Mouse (Mus musculus) neural tube, embryonic 11.5 days (tissue): ENCODE measurements around the gene Prdm16. TPM values are rescaled to one million over a fixed set of nuclear protein-coding genes. Genes with fewer than 3 reads are reported as not detected.
A peak's percentile ranks its signal among the peaks of the same experiment; 100 is the strongest.

Experiments
- ATAC-seq: fragments of 200-750 bp; cut with Nextera tagmentation; 2 replicates; pipeline ENCODE4 v1.8.0; 2017; ENCODE audit warnings: moderate number of reproducible peaks, mild to moderate bottlenecking, moderate TSS enrichment, moderate library complexity; ENCODE audit not compliant: insufficient read depth, low FRiP score, low TSS enrichment
- DNase-seq: peaks from one replicate; pipeline ENCODE4 v3.0.0-alpha.2; 2015; ENCODE audit warnings: low spot score
- H3K27ac ChIP-seq: fragments of 300-500 bp; sonication (generic); 2 replicates; pipeline ENCODE4 v1.5.1; 2014; ENCODE audit warnings: low read depth, mild to moderate bottlenecking, low read length
- H3K27me3 ChIP-seq: fragments of 300-500 bp; sonication (generic); 2 replicates; pipeline ENCODE4 v1.6.1; 2014; ENCODE audit warnings: mild to moderate bottlenecking, low read length, mixed read lengths; ENCODE audit not compliant: control insufficient read depth, insufficient read depth
- H3K36me3 ChIP-seq: fragments of 300-500 bp; sonication (generic); 2 replicates; pipeline ENCODE4 v1.6.1; 2014; ENCODE audit warnings: mild to moderate bottlenecking, low read length, moderate library complexity, mixed read lengths; ENCODE audit not compliant: control insufficient read depth, insufficient read depth
- H3K4me1 ChIP-seq: fragments of 300-500 bp; sonication (generic); 2 replicates; pipeline ENCODE4 v1.6.1; 2014; ENCODE audit warnings: low read length, mixed read lengths; ENCODE audit not compliant: control insufficient read depth, insufficient read depth
- H3K4me2 ChIP-seq: fragments of 300-500 bp; sonication (generic); 2 replicates; pipeline ENCODE4 v1.6.1; 2014; ENCODE audit warnings: low read depth, mild to moderate bottlenecking, moderate library complexity
- H3K4me3 ChIP-seq: fragments of 300-500 bp; sonication (generic); 2 replicates; pipeline ENCODE4 v1.5.1; 2014; ENCODE audit warnings: low read depth, low read length
- H3K9ac ChIP-seq: fragments of 300-500 bp; sonication (generic); 2 replicates; pipeline ENCODE4 v1.6.1; 2014; ENCODE audit warnings: mild to moderate bottlenecking, low read length
- H3K9me3 ChIP-seq: fragments of 300-500 bp; sonication (generic); 2 replicates; pipeline ENCODE4 v1.6.1; 2016; ENCODE audit warnings: low read length; ENCODE audit not compliant: control insufficient read depth
- WGBS: fragments of 180-500 bp; shearing (Covaris S2); extraction: QIAGEN DNeasy Blood & Tissue Kit; methylation state at CpG from one replicate; pipeline ENCODE4 v1.1.7; 2014; 5-methylcytosine and 5-hydroxymethylcytosine counted together
- polyA plus RNA-seq: library from polyadenylated mRNA; unstranded; fragments of >200 nt; fragmentation: Nextera tagmentation; extraction: Ambion mirVana; gene quantifications from 2 replicates; pipeline ENCODE4 v1.2.1, GENCODE M21; 2014

Gene Prdm16
- polyA plus RNA-seq, 1 experiment from 2014 or later: 10.9 TPM

- Histone ChIP-seq H3K27me3 (0 out of 2 replicates have a peak, but pooled peaks cover 3% of the 10 kb centered on the region), H3K9me3 (no peaks in the 10 kb centered on the region), H3K27ac (peak within 1 kb of the TSS; percentile 4), H3K4me1 (peaks cover 46% of the 10 kb centered on the region), H3K4me2 (peak within 1 kb of the TSS; percentile 18), H3K9ac (peak within 1 kb of the TSS; percentile 2; the same call in 1 of the 2 replicates), H3K4me3 (no peak within 1 kb of the TSS), H3K36me3 (no peaks in the 10 kb centered on the region)
- 50% methylated on average over 12 of the region's 12 CpGs for WGBS
- ATAC-seq: peak; percentile 39; the same call in 1 of the 2 replicates
- no peak for DNase-seq
Measured at GRCm38 (mm10) chr4:154335761-154336160, 300.9 kb downstream of the Prdm16 start, which contains the start of gene B230104I21Rik. TSS of gene B230104I21Rik (plus strand) at chr4:154336127.

GRCm38 (mm10) chr4:154334699-154335402, 301.8 kb downstream of the Prdm16 start:
- Histone ChIP-seq H3K27ac (no peak overlapping the region), H3K9ac (no peak overlapping the region), H3K4me2 (peak overlapping the region; percentile 18), H3K4me1 (peaks cover 55% of the 10 kb centered on the region), H3K4me3 (no peak overlapping the region), H3K9me3 (no peaks in the 10 kb centered on the region), H3K27me3 (0 out of 2 replicates have a peak, but pooled peaks cover 4% of the 10 kb centered on the region), H3K36me3 (no peaks in the 10 kb centered on the region)
- no peak for ATAC-seq
- DNase-seq: peak; percentile 57
- 61% methylated on average over 46 of the region's 48 CpGs for WGBS

DNA sequence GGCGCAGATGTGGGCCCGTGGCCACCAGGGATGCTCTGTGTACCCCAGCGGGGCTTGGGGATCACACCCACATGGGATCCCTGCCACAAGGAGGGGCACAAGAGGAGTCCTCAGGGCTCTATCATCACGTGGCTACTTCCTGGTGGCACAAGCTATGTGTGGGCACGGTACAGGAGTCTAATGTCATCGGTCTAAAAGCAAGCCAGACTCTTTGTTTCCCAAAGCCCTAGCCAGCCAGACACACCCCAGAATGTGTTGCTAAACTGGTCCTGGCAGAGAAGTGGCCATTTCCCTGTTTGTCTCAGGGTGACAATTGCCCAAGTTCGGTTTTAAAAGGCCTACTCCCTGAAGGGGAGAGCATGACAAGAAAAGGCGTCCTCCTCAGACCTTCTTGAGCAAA, 303.4 kb downstream of the Prdm16 start:
- H3K36me3 ChIP-seq: no peaks in the 10 kb centered on the region
- peaks cover 63% of the 10 kb centered on the region for H3K4me1 ChIP-seq
- peaks cover 8% of the 10 kb centered on the region; the same call in 1 of the 2 replicates for H3K27me3 ChIP-seq
- H3K4me3 ChIP-seq: no peak overlapping the region
- WGBS: 51% methylated on average over 8 of the region's 8 CpGs
- H3K9me3 ChIP-seq: no peaks in the 10 kb centered on the region
- DNase-seq (no peak), ATAC-seq (0 out of 2 replicates have a peak, but pooled peaks have one; percentile 11)
- H3K27ac ChIP-seq: peak overlapping the region; percentile 51; the same call in 1 of the 2 replicates
- no peak overlapping the region for H3K9ac ChIP-seq
- H3K4me2 ChIP-seq: no peak overlapping the region

GRCm38 (mm10) chr4:154331271-154331670, 305.4 kb downstream of the Prdm16 start:
- Histone ChIP-seq H3K9ac (peak overlapping the region; percentile 42), H3K27me3 (peaks cover 10% of the 10 kb centered on the region; the same call in 1 of the 2 replicates), H3K4me3 (no peak overlapping the region), H3K4me1 (peaks cover 63% of the 10 kb centered on the region), H3K9me3 (no peaks in the 10 kb centered on the region), H3K27ac (peak overlapping the region; percentile 82), H3K4me2 (peak overlapping the region; percentile 10; the same call in 1 of the 2 replicates), H3K36me3 (no peaks in the 10 kb centered on the region)
- 13% methylated on average over 12 of the region's 12 CpGs for WGBS
- DNase-seq: peak; percentile 68
- peak; percentile 46 for ATAC-seq

DNA sequence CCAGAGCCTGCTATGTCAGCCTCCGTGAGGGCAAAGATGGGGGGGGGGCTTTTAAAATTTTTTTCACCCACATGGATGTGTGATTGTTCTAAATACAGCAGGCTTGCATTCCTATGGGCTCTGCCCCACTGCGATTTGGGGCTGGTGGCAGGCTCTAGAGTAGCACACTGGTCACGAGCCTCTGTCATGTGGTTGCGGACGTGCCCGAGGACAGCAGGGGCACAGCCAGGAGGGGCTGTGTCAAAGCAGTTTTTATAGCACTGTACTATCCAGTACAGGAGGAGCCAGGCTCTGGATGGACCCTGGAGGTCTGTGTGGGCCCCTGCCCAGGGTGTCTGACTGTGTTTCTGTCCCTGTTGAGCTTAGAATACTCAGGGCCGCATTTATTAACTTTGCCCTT, 306.7 kb downstream of the Prdm16 start:
- Histone ChIP-seq H3K9me3 (no peaks in the 10 kb centered on the region), H3K36me3 (no peaks in the 10 kb centered on the region), H3K9ac (no peak overlapping the region), H3K4me1 (peaks cover 52% of the 10 kb centered on the region), H3K4me3 (no peak overlapping the region), H3K4me2 (no peak overlapping the region), H3K27me3 (peaks cover 10% of the 10 kb centered on the region; the same call in 1 of the 2 replicates), H3K27ac (no peak overlapping the region; the same call in 1 of the 2 replicates)
- ATAC-seq (no peak), DNase-seq (no peak)
- 78% methylated on average over 7 of the region's 7 CpGs for WGBS

- H3K4me1 ChIP-seq: peaks cover 45% of the 10 kb centered on the region
- H3K4me2 ChIP-seq: no peak overlapping the region
- ATAC-seq (peak; percentile 53; the same call in 1 of the 2 replicates), DNase-seq (peak; percentile 83)
- 4% methylated on average over 6 of the region's 6 CpGs for WGBS
- no peak overlapping the region for H3K9ac ChIP-seq
- peaks cover 10% of the 10 kb centered on the region; the same call in 1 of the 2 replicates for H3K27me3 ChIP-seq
- no peak overlapping the region for H3K27ac ChIP-seq
- H3K4me3 ChIP-seq: no peak overlapping the region
- H3K9me3 ChIP-seq: no peaks in the 10 kb centered on the region
- H3K36me3 ChIP-seq: no peaks in the 10 kb centered on the region
Measured at GRCm38 (mm10) chr4:154328836-154329235, 307.8 kb downstream of the Prdm16 start.

DNA sequence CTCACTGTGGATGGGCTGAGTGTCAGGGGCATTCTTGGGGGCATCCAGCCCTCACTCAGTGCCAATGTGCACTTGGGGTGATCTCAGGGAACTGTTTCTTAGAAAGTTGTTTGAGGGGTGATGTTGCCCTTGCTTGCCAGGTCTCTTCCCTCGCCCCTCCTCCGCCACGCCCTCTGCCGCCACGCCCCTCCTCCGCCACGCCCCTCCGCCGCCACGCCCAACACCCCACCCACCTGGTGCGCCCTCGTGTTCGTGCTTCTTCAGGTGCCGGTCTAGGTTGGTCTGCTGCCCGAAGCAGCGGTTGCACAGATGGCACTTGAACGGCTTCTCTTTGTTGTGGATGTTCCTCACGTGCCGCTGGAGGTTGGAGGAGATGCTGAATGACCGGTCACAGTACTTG, 308.2 kb downstream of the Prdm16 start:
- ATAC-seq (no peak), DNase-seq (no peak)
- H3K4me1 ChIP-seq: peaks cover 40% of the 10 kb centered on the region
- H3K36me3 ChIP-seq: no peaks in the 10 kb centered on the region
- H3K9me3 ChIP-seq: no peaks in the 10 kb centered on the region
- H3K4me2 ChIP-seq: no peak overlapping the region
- no peak overlapping the region for H3K27ac ChIP-seq
- WGBS: 9% methylated on average over 10 of the region's 20 CpGs
- H3K4me3 ChIP-seq: no peak overlapping the region
- H3K9ac ChIP-seq: no peak overlapping the region
- H3K27me3 ChIP-seq: peaks cover 10% of the 10 kb centered on the region; the same call in 1 of the 2 replicates

- ATAC-seq (no peak), DNase-seq (no peak)
- WGBS: 50% methylated on average over 4 of the region's 4 CpGs
- Histone ChIP-seq H3K9me3 (no peaks in the 10 kb centered on the region), H3K27ac (no peak overlapping the region), H3K4me3 (no peak overlapping the region), H3K36me3 (no peaks in the 10 kb centered on the region), H3K4me1 (peaks cover 13% of the 10 kb centered on the region), H3K27me3 (peaks cover 10% of the 10 kb centered on the region; the same call in 1 of the 2 replicates), H3K4me2 (no peak overlapping the region), H3K9ac (no peak overlapping the region)
Measured at GRCm38 (mm10) chr4:154325410-154325809, 311.3 kb downstream of the Prdm16 start.

- Histone ChIP-seq H3K9me3 (no peaks in the 10 kb centered on the region), H3K4me1 (no peaks in the 10 kb centered on the region), H3K4me2 (no peak overlapping the region), H3K36me3 (no peaks in the 10 kb centered on the region), H3K4me3 (no peak overlapping the region), H3K9ac (no peak overlapping the region), H3K27ac (no peak overlapping the region), H3K27me3 (no peaks in the 10 kb centered on the region)
- 71% methylated on average over 11 of the region's 11 CpGs for WGBS
- ATAC-seq: no peak
- DNase-seq: no peak
Measured at GRCm38 (mm10) chr4:154313622-154313967, 323.1 kb downstream of the Prdm16 start.
